Mouse (Mus musculus): ENCODE results near the gene Cyp2s1.

Gene Cyp2s1

DNA sequence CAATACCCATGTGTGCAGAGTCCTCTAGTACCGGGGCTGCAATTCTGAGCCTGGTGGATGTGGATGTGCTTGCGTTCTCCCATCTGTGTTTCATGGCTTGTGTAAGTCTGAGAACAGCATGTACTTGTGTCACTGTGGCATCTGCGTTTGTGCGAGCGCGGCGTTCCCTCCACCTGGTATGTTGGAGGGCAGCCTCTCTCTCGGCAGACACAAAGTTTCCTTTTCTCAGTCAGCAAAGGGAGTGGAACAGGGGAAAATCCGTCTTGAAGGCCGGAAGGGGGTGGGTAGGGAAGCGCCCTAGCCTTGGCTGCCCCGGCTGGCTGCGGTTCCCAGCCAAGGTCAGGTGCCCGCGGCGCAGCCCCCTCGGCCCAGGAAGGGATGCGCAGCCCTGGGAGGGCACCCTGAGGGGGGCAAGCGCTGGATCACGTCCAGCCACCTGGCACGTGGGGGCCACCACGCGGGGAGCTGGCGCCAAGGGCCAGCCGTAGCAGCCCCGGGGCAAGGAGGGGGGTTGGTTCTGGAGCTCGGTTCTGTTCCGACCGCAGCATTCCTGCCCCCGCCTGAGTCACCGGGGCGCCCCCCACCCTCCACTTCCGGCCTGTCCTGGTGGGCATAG, 35.3 kb downstream of the Cyp2s1 start:
- no peak for DNase-seq (ENCODE audit: low read depth, low spot score)
- H3K36me3 ChIP-seq (ENCODE audit: control insufficient read depth, insufficient read depth, low read length, poor library complexity, severe bottlenecking): no peaks in the 10 kb centered on the region

DNA sequence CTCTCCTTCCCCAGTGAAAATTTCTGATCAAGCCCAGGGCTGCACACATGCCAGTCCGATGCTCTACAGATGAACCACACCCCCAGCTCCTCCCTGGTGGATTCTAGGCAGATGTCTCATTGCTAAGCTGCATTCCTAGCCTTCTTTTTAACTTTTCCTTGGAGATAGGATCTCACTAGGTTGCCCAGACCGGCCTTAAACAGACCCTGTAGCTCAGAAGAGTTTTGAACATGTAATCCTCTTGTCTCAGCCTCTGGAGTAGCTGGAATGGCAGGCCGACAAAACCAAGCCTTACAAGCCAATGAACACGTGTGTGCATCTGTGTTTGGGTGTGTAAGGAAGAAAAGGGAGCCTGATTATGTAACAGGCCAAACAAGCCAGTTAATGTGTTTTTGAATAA, 36.0 kb downstream of the Cyp2s1 start:
- no peak for DNase-seq (ENCODE audit: low read depth, low spot score)

More for the DNA sequence above, 35.3 kb downstream of the Cyp2s1 start:
- no peaks in the 10 kb centered on the region for H3K27me3 ChIP-seq (ENCODE audit: control insufficient read depth, insufficient read depth, low read length, poor library complexity, severe bottlenecking)

DNA sequence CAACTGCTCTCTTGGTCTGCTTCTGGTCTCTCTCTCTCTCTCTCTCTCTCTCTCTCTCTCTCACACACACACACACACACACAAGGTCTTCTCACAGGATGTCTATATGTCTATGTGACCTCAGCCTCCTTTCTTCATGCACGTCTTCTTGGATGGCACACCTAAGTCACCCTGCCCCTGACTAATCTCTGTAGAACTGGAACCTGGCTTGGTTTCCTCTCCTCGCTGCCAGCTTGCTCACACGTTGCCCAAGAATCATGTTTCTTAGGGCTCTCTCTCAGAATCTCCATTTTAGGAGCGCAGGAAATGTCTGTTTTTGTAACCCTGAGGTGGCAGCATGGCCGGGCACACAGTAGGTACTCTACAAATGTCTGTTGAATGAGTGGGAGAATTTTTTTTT, 36.7 kb downstream of the Cyp2s1 start:
- Histone ChIP-seq H3K36me3 (ENCODE audit: control insufficient read depth, insufficient read depth, low read length, poor library complexity, severe bottlenecking) (no peaks in the 10 kb centered on the region), H3K27me3 (ENCODE audit: control insufficient read depth, insufficient read depth, low read length, poor library complexity, severe bottlenecking) (no peaks in the 10 kb centered on the region)
- DNase-seq (ENCODE audit: low read depth, low spot score): no peak

More for the DNA sequence above, 36.0 kb downstream of the Cyp2s1 start:
- Histone ChIP-seq H3K27me3 (ENCODE audit: control insufficient read depth, insufficient read depth, low read length, poor library complexity, severe bottlenecking) (no peaks in the 10 kb centered on the region), H3K36me3 (ENCODE audit: control insufficient read depth, insufficient read depth, low read length, poor library complexity, severe bottlenecking) (no peaks in the 10 kb centered on the region)

DNA sequence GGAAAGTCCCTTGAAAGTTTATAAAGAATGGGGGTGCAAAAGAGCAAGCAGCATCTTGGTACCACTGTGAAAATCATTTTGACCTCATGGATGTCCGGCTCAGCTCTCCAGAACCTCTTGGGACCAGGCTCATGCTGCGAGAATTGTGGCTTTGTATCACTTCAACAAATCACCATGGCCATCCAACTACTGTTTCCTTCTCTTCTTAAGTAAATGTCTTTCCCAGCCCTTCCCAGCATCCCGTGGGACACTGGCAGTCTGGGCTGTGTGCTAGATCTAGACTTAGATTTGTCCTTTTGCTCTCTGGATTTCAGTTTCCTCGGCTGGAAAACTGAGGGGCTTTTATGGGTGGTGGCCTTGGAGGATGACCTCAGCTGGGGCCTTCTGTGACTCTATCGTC, 48.5 kb downstream of the Cyp2s1 start:
- Histone ChIP-seq H3K27me3 (ENCODE audit: control insufficient read depth, insufficient read depth, low read length, poor library complexity, severe bottlenecking) (no peaks in the 10 kb centered on the region), H3K36me3 (ENCODE audit: control insufficient read depth, insufficient read depth, low read length, poor library complexity, severe bottlenecking) (no peaks in the 10 kb centered on the region)
- DNase-seq (ENCODE audit: low read depth, low spot score): no peak

DNA sequence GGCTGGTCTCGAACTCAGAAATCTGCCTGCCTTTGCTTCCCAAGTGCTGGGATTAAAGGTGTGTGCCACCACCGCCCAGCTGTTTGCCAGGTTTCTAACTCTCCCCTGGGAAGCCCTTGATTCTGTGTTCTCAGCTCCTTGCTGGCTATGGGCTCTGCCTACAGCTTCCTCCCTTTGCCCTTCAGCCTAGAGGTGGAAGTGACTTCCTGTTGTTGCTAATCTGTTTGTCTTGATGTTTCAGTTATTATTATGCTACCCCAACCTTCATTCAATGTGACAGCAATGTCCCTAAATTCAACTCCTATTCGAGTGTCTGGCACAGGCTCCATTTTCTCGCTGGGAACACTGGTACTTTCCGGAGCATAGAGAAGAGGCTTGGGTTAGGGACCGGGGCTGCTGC, 50.6 kb downstream of the Cyp2s1 start:
- DNase-seq (ENCODE audit: low read depth, low spot score): no peak
- Histone ChIP-seq H3K27me3 (ENCODE audit: control insufficient read depth, insufficient read depth, low read length, poor library complexity, severe bottlenecking) (no peaks in the 10 kb centered on the region), H3K36me3 (ENCODE audit: control insufficient read depth, insufficient read depth, low read length, poor library complexity, severe bottlenecking) (no peaks in the 10 kb centered on the region)

DNA sequence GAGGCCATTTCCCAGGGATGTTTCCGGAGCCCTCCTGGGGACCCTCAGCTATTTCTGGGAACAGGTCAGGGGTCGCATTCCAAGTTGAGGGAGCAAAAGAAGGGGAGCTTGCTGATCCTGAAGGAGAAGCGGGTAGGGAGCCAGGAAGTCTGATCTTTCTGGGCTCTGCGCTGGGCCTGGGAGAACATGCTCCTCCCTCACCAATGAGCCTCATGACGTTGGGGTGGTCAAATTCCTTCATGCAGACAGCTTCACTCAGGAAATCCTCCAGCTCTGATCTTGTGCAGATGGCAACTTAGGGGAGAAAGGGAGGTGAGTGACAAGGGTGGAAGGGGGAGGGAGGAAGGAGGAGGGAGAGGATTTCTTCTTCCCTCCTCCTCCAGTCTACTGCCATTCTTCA, 52.5 kb downstream of the Cyp2s1 start:
- no peak for DNase-seq (ENCODE audit: low read depth, low spot score)
- H3K27me3 ChIP-seq (ENCODE audit: control insufficient read depth, insufficient read depth, low read length, poor library complexity, severe bottlenecking): no peaks in the 10 kb centered on the region
- no peaks in the 10 kb centered on the region for H3K36me3 ChIP-seq (ENCODE audit: control insufficient read depth, insufficient read depth, low read length, poor library complexity, severe bottlenecking)

DNA sequence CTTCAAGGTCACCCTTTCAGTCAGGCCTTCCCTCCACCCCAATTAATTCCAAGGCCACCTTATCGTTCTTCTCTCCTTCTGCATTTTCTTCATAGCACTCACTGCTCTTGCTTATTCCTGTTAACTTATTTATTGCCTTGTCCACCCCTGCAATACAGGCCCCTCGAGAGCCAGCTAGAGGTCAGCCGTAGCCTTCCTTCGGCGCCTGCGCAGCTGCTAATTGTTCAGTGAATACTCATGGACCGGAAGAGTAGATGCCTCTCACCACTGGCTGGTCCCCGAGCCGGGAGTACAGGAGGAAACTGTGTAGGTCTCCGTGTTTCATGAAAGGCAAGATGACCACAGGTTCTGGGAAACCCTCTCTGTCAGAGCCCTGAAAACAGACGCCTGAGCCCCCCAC, 53.0 kb downstream of the Cyp2s1 start:
- DNase-seq (ENCODE audit: low read depth, low spot score): no peak
- H3K27me3 ChIP-seq (ENCODE audit: control insufficient read depth, insufficient read depth, low read length, poor library complexity, severe bottlenecking): no peaks in the 10 kb centered on the region
- H3K36me3 ChIP-seq (ENCODE audit: control insufficient read depth, insufficient read depth, low read length, poor library complexity, severe bottlenecking): no peaks in the 10 kb centered on the region

DNA sequence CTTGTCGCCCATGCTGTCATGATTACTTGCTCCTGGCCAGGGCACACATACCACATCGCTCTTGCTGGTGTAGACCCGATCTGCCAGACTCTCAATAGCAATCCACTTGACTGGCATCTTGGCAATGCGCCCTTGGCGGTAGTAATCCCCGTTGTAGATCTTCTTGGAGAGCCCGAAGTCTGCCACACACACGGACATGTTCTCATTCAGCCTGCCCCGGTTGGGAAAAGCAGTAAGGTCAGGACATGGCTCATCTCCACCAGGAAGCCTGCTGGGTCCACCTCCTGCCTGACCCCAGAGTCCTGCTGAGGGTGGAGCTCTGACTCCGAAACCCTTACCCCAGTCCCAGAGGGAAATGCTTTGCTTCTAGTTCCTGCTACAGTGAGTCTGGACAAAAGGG, 55.4 kb downstream of the Cyp2s1 start:
- no peaks in the 10 kb centered on the region for H3K27me3 ChIP-seq (ENCODE audit: control insufficient read depth, insufficient read depth, low read length, poor library complexity, severe bottlenecking)
- DNase-seq (ENCODE audit: low read depth, low spot score): no peak
- no peaks in the 10 kb centered on the region for H3K36me3 ChIP-seq (ENCODE audit: control insufficient read depth, insufficient read depth, low read length, poor library complexity, severe bottlenecking)

DNA sequence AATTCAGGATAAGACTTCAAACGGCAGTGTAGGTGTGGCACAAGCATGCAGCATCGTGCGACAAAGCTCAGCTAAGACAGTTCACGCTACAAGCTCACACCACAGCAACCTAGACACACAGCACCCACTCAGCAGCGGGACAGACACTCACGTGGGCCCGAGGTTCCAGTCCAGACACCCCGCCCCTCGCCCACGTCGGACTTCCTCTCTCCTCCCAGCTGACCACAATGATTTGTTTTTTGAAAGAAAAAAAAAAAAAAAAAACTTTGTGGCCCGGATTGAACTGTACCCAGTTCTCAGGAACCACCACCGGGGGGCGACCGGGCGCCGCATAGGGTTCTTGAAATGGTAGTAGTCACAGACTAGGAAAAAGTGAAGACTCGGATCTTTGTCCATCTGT, 60.7 kb downstream of the Cyp2s1 start:
- Histone ChIP-seq H3K27me3 (ENCODE audit: control insufficient read depth, insufficient read depth, low read length, poor library complexity, severe bottlenecking) (no peaks in the 10 kb centered on the region), H3K36me3 (ENCODE audit: control insufficient read depth, insufficient read depth, low read length, poor library complexity, severe bottlenecking) (no peaks in the 10 kb centered on the region)
- DNase-seq (ENCODE audit: low read depth, low spot score): peak; percentile 97

DNA sequence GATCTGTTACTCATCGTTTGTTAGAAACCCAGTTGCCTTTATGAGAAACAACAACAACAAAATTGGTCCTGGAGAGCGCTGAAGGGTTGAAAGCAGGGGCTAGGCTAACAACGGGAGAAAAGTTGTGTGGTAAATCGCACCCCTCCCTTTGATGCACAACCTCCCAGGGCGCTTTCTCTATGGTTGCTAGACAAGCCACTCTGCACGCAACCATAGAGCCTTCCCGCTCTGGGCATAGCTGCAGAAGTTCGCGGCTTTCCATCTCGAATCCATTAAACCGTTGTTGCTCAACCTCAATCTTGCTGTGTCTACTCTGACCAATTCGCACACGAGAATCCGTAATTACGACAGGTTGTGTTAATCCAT, 61.3 kb downstream of the Cyp2s1 start:
- no peaks in the 10 kb centered on the region for H3K27me3 ChIP-seq (ENCODE audit: control insufficient read depth, insufficient read depth, low read length, poor library complexity, severe bottlenecking)
- H3K36me3 ChIP-seq (ENCODE audit: control insufficient read depth, insufficient read depth, low read length, poor library complexity, severe bottlenecking): peaks cover 2% of the 10 kb centered on the region; the same call in 1 of the 2 replicates
- DNase-seq (ENCODE audit: low read depth, low spot score): no peak

DNA sequence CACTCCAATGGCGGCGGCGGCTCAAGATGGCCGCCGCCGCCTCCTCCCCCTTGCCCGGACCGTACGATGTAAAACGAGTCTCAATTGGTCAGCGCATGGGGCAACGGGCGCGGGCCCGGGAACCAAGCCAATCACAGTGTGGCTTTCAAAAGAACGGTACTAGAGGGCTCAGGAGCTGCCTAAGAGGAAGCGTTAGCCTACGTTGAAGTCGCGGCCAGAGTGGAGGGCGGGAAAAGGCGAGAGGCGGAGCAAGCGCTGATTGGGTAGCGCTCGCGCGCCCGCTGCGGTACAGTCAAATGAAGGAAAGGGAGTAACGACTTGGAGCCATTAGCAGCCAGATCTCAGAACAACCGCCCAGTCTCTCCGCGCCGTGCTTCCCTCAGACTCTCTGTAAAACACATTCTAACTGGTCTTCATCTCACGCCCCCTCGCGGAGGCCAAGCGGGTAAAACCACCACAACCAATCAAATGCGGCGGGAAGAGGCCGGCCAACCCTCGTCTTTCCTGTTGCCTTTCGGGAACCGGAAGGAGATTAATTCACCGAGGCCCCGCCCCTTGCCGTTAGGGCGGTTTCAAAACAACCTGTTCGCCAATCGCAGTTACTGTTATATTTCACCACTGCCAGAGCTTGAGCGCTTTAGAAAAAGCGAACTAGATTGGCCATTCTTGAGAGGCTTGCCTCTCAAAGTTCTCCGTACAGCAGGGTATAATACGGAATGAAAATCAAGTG, 61.8 kb downstream of the Cyp2s1 start, which contains the start of gene Hnrnpul1:
Gene Hnrnpul1 (minus strand): TSS at position 20 of the 730 bp plus-strand sequence.
- Histone ChIP-seq H3K27me3 (ENCODE audit: control insufficient read depth, insufficient read depth, low read length, poor library complexity, severe bottlenecking) (no peaks in the 10 kb centered on the region), H3K36me3 (ENCODE audit: control insufficient read depth, insufficient read depth, low read length, poor library complexity, severe bottlenecking) (peaks cover 2% of the 10 kb centered on the region; the same call in 1 of the 2 replicates)
- DNase-seq (ENCODE audit: low read depth, low spot score): peak; percentile 99

DNA sequence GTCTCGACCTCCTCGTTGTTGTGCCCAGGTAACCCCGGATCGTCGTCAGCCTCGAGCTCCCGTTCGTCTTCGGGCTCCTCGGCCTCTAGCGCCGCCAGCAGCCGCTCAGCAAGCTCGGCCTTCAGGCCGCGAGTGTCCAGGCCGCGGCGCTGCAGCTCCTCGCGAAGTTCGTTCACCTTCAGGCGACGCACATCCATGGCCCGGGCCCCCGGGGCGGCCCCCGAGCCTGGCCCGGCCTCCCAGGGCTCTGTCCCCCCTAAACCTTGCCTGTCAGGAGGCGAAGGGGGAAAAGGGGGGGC, 62.3 kb downstream of the Cyp2s1 start:
- peaks cover 5% of the 10 kb centered on the region; the same call in 1 of the 2 replicates for H3K36me3 ChIP-seq (ENCODE audit: control insufficient read depth, insufficient read depth, low read length, poor library complexity, severe bottlenecking)
- H3K27me3 ChIP-seq (ENCODE audit: control insufficient read depth, insufficient read depth, low read length, poor library complexity, severe bottlenecking): no peaks in the 10 kb centered on the region
- no peak for DNase-seq (ENCODE audit: low read depth, low spot score)

DNA sequence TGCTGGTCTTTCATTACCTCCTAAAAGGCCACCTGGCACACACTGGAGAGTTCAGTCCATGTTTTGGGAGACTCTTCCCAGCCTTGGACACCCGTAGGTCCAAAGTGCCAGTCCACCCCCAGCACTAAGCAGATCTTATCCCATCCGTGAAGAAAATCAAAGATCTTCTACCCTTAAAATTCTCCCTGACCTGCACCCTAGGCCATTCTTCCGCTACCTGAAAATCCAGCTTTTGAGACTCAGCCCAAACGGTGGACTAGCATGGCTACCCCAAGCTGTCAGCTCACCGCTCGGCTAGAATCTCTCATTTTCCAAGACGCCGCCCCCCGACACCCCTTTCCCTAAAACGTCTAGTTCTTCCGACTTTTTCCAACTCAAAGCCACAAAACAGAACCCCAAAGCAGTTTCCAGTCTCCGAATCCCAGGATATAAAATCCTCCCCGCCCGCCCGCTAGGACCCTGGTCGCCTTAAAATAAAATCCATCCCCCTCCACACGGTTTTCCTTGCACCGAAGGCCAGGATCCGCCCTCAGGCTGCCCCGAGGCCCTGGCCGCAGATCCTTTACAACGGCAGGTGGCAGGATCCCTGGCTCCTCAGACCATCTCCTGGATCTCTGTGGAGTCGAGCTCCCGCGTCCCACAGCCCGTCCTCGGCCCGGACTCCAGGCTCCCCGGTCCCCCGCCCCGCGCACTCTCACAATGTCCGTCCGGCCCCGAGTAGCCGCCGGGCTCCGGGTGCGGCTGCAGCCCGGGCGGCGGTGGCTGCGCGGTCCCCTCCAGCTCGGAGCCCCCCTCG, 62.9 kb downstream of the Cyp2s1 start:
- Histone ChIP-seq H3K36me3 (ENCODE audit: control insufficient read depth, insufficient read depth, low read length, poor library complexity, severe bottlenecking) (peaks cover 9% of the 10 kb centered on the region; the same call in 1 of the 2 replicates), H3K27me3 (ENCODE audit: control insufficient read depth, insufficient read depth, low read length, poor library complexity, severe bottlenecking) (no peaks in the 10 kb centered on the region)
- DNase-seq (ENCODE audit: low read depth, low spot score): peak; percentile 11

DNA sequence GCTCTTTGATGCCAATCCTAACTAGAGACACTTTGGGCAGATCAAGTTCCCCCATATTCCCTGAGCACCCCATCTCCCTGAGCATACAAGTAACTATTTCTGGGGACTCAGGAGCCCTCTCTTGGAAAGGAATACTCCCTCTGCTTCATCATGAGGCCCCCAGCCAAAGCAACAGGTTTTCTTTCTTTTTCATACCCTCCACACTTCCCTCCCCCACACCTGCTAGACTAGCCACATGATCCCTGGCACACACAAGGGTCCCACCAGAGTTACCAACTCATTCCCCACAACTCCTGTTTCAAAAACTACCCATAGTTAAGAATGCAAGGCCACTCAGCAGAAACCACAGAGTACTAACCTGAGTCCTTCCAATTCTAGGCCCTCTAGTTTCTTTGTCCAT, 63.6 kb downstream of the Cyp2s1 start:
- DNase-seq (ENCODE audit: low read depth, low spot score): no peak
- Histone ChIP-seq H3K27me3 (ENCODE audit: control insufficient read depth, insufficient read depth, low read length, poor library complexity, severe bottlenecking) (no peaks in the 10 kb centered on the region), H3K36me3 (ENCODE audit: control insufficient read depth, insufficient read depth, low read length, poor library complexity, severe bottlenecking) (peaks cover 9% of the 10 kb centered on the region; the same call in 1 of the 2 replicates)
